Mouse (Mus musculus) forebrain, embryonic 11.5 days (tissue): Measurements from ENCODE around the gene Kcnt1. TPM values are rescaled to one million over a fixed set of nuclear protein-coding genes. Genes with fewer than 3 reads are reported as not detected.

Source experiments
- ATAC-seq: fragments of 200-750 bp; cut with Nextera tagmentation; replicated peaks from 2 replicates; pipeline ENCODE4 v1.8.0; 2017; ENCODE audit warnings: moderate TSS enrichment; ENCODE audit not compliant: low FRiP score
- DNase-seq: peaks from one replicate; pipeline ENCODE4 v3.0.0-alpha.2; 2017; ENCODE audit warnings: low spot score
- H3K27ac ChIP-seq: fragments of 300-500 bp; sonication (generic); 2 replicates; pipeline ENCODE4 v1.5.1; 2014; ENCODE audit warnings: low read depth, low read length
- H3K27me3 ChIP-seq: fragments of 300-500 bp; sonication (generic); 2 replicates; pipeline ENCODE4 v1.6.1; 2014; ENCODE audit warnings: mild to moderate bottlenecking, low read length, mixed read lengths; ENCODE audit not compliant: control insufficient read depth, insufficient read depth
- H3K36me3 ChIP-seq: fragments of 300-500 bp; sonication (generic); 2 replicates; pipeline ENCODE4 v1.6.1; 2014; ENCODE audit warnings: mild to moderate bottlenecking, low read length, moderate library complexity, mixed read lengths; ENCODE audit not compliant: control insufficient read depth, insufficient read depth
- H3K4me1 ChIP-seq: fragments of 300-500 bp; sonication (generic); replicated peaks from 2 replicates; pipeline ENCODE4 v1.6.1; 2014; ENCODE audit warnings: low read length, mixed read lengths; ENCODE audit not compliant: control insufficient read depth, insufficient read depth
- H3K4me2 ChIP-seq: fragments of 300-500 bp; sonication (generic); 2 replicates; pipeline ENCODE4 v1.6.1; 2014; ENCODE audit warnings: low read depth, mild to moderate bottlenecking, low read length, moderate library complexity, mixed read lengths; ENCODE audit not compliant: severe bottlenecking
- H3K4me3 ChIP-seq: fragments of 300-500 bp; sonication (generic); 2 replicates; pipeline ENCODE4 v1.5.1; 2014; ENCODE audit warnings: low read depth, low read length
- H3K9ac ChIP-seq: fragments of 300-500 bp; sonication (generic); 2 replicates; pipeline ENCODE4 v1.6.1; 2014; ENCODE audit warnings: low read length
- H3K9me3 ChIP-seq: fragments of 300-500 bp; sonication (generic); 2 replicates; pipeline ENCODE4 v1.6.1; 2016; ENCODE audit warnings: low read length, mixed read lengths; ENCODE audit not compliant: control insufficient read depth
- WGBS: fragments of 180-500 bp; shearing (Covaris S2); extraction: QIAGEN DNeasy Blood & Tissue Kit; methylation state at CpG from one replicate; pipeline ENCODE4 v1.1.7; 2014; 5-methylcytosine and 5-hydroxymethylcytosine counted together
- polyA plus RNA-seq: library from polyadenylated mRNA; unstranded; fragments of >200 nt; fragmentation: Nextera tagmentation; extraction: Ambion mirVana; gene quantifications from 2 replicates; pipeline ENCODE4 v1.2.1, GENCODE M21; 2014

Kcnt1 gene
- polyA plus RNA-seq, 1 experiment from 2014 or later = 1.0 TPM

GRCm38 (mm10) chr2:25884756-25885155 lies 21.2 kb downstream of the Kcnt1 start:
- ATAC-seq (no peak), DNase-seq (no peak)
- Histone ChIP-seq H3K4me2 (no peak overlapping the region), H3K36me3 (no peaks in the 10 kb centered on the region), H3K27ac (no peak overlapping the region), H3K4me1 (no peaks in the 10 kb centered on the region), H3K9ac (no peak overlapping the region), H3K4me3 (no peak overlapping the region), H3K9me3 (no peaks in the 10 kb centered on the region), H3K27me3 (no peaks in the 10 kb centered on the region)
- 92% methylated on average over 3 of the region's 3 CpGs for WGBS

DNA sequence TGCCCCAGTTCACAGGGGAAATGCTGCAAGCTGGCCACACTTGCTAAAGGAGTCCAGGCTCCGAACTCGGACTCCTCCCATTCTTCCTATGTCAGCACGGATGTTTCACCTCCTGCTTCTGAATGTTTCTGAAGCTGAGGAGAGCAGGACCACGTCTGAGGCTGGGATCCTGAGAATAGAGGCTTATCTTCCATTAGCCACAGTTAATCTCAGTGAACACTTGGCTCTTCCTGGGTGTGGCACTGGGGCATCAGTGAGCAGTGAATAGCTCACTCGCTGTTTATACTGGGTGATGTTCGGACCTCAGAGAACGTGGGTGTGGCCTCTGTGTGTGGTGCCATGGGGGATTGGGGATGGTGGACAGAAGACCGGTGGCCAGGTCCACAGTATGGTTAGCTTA lies 23.7 kb downstream of the Kcnt1 start:
- 71% methylated on average over 8 of the region's 8 CpGs for WGBS
- H3K4me1 ChIP-seq = no peaks in the 10 kb centered on the region
- DNase-seq (no peak), ATAC-seq (no peak)
- H3K9ac ChIP-seq = no peak overlapping the region
- no peaks in the 10 kb centered on the region for H3K27me3 ChIP-seq
- H3K27ac ChIP-seq = no peak overlapping the region
- H3K36me3 ChIP-seq = no peaks in the 10 kb centered on the region
- H3K4me2 ChIP-seq = no peak overlapping the region
- no peaks in the 10 kb centered on the region for H3K9me3 ChIP-seq
- H3K4me3 ChIP-seq = no peak overlapping the region

GRCm38 (mm10) chr2:25888144-25888543 lies 24.6 kb downstream of the Kcnt1 start:
- 76% methylated on average over 5 of the region's 5 CpGs for WGBS
- H3K4me3 ChIP-seq = no peak overlapping the region
- H3K4me1 ChIP-seq = no peaks in the 10 kb centered on the region
- ATAC-seq (no peak), DNase-seq (no peak)
- no peak overlapping the region for H3K27ac ChIP-seq
- no peak overlapping the region for H3K9ac ChIP-seq
- H3K9me3 ChIP-seq = no peaks in the 10 kb centered on the region
- H3K27me3 ChIP-seq = no peaks in the 10 kb centered on the region
- no peak overlapping the region for H3K4me2 ChIP-seq
- no peaks in the 10 kb centered on the region for H3K36me3 ChIP-seq

- H3K4me3 ChIP-seq = no peak overlapping the region
- H3K4me2 ChIP-seq = no peak overlapping the region
- H3K36me3 ChIP-seq = no peaks in the 10 kb centered on the region
- H3K4me1 ChIP-seq = no peaks in the 10 kb centered on the region
- no peak for DNase-seq
- H3K9me3 ChIP-seq = no peaks in the 10 kb centered on the region
- H3K9ac ChIP-seq = no peak overlapping the region
- WGBS = 86% methylated on average over 7 of the region's 7 CpGs
- no peak overlapping the region for H3K27ac ChIP-seq
- no peaks in the 10 kb centered on the region for H3K27me3 ChIP-seq
- no peak for ATAC-seq
Observed at GRCm38 (mm10) chr2:25892440-25892839, 28.9 kb downstream of the Kcnt1 start.

DNA sequence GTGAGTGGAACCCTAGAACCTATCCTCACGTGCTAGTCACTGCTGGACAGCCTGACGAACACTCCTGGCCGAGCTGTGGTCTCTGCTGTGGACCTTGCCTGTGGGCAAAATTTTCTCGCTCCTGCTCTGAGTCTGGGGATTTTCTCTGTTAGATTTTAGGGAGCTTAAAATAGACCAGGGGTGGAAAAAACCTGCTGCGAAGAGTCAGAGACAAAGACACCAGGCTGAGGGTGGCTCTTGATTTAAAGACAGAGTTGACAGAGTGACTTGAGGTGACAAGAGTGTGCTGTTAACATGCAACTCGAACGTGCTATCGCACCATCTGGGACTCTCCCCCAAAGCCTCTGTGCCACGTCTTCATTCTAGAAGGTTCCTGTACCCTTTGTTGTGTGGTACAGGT lies 35.4 kb downstream of the Kcnt1 start:
- 85% methylated on average over 9 of the region's 9 CpGs for WGBS
- ATAC-seq = no peak
- no peak overlapping the region for H3K4me3 ChIP-seq
- no peaks in the 10 kb centered on the region for H3K36me3 ChIP-seq
- H3K27me3 ChIP-seq = no peaks in the 10 kb centered on the region
- no peak overlapping the region for H3K27ac ChIP-seq
- no peaks in the 10 kb centered on the region for H3K4me1 ChIP-seq
- H3K9ac ChIP-seq = no peak overlapping the region
- DNase-seq = no peak
- H3K9me3 ChIP-seq = no peaks in the 10 kb centered on the region
- H3K4me2 ChIP-seq = no peak overlapping the region

- Histone ChIP-seq H3K27me3 (no peaks in the 10 kb centered on the region), H3K9me3 (no peaks in the 10 kb centered on the region), H3K4me3 (no peak overlapping the region), H3K27ac (no peak overlapping the region), H3K4me2 (no peak overlapping the region), H3K4me1 (no peaks in the 10 kb centered on the region), H3K9ac (no peak overlapping the region), H3K36me3 (no peaks in the 10 kb centered on the region)
- WGBS = 84% methylated on average over 12 of the region's 12 CpGs
- DNase-seq (no peak), ATAC-seq (no peak)
Observed at GRCm38 (mm10) chr2:25909872-25910271, 46.3 kb downstream of the Kcnt1 start.

DNA sequence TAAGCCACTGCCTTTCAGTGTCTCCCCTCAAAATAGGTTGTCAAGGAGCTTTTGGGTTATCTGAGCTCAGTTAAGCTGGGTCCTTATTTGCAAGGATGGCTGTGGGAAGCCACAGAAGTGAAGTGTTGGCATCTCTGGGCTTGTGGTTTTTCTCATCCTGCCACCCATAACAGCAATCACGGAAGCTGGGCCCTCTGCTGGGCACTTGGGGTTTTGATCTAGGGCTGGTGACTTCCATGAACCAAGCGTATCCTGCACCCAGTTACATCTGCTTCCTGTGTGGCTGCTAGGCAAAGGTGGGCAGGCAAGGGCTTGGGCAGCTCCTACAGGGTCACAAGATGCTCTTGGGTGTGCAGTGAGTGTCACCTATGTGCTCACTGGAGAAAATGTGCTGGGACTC lies 49.7 kb downstream of the Kcnt1 start:
- 62% methylated on average over 2 of the region's 2 CpGs for WGBS
- H3K36me3 ChIP-seq = no peaks in the 10 kb centered on the region
- H3K4me1 ChIP-seq = no peaks in the 10 kb centered on the region
- no peaks in the 10 kb centered on the region for H3K9me3 ChIP-seq
- no peak overlapping the region for H3K9ac ChIP-seq
- H3K4me3 ChIP-seq = no peak overlapping the region
- H3K27ac ChIP-seq = no peak overlapping the region
- DNase-seq = no peak
- no peak overlapping the region for H3K4me2 ChIP-seq
- no peaks in the 10 kb centered on the region for H3K27me3 ChIP-seq
- ATAC-seq = no peak

GRCm38 (mm10) chr2:25914201-25914600 lies 50.7 kb downstream of the Kcnt1 start:
- WGBS = 79% methylated on average over 4 of the region's 4 CpGs
- Histone ChIP-seq H3K27me3 (no peaks in the 10 kb centered on the region), H3K4me2 (no peak overlapping the region), H3K9me3 (no peaks in the 10 kb centered on the region), H3K9ac (no peak overlapping the region), H3K4me1 (no peaks in the 10 kb centered on the region), H3K27ac (no peak overlapping the region), H3K4me3 (no peak overlapping the region), H3K36me3 (no peaks in the 10 kb centered on the region)
- DNase-seq (no peak), ATAC-seq (no peak)

- Histone ChIP-seq H3K4me2 (no peak overlapping the region), H3K36me3 (no peaks in the 10 kb centered on the region), H3K4me3 (no peak overlapping the region), H3K27me3 (no peaks in the 10 kb centered on the region), H3K9ac (no peak overlapping the region), H3K4me1 (no peaks in the 10 kb centered on the region), H3K9me3 (no peaks in the 10 kb centered on the region), H3K27ac (no peak overlapping the region)
- DNase-seq (no peak), ATAC-seq (no peak)
- 84% methylated on average over 5 of the region's 5 CpGs for WGBS
Observed at GRCm38 (mm10) chr2:25914821-25915220, 51.3 kb downstream of the Kcnt1 start.
